Mouse (Mus musculus) pancreas, adult 10 weeks (tissue): ENCODE measurements around the gene Ttll4. TPM values are rescaled to one million over a fixed set of nuclear protein-coding genes. Genes with fewer than 3 reads are reported as not detected.

ENCODE experiments used
- polyA plus RNA-seq: library from polyadenylated mRNA; stranded (reverse); fragments of 350-450 nt; fragmentation: Illumina TruSeq; extraction: RNeasy Lipid Tissue Mini Kit (QIAGEN cat#74804); gene quantifications from one replicate; pipeline ENCODE4 v1.2.3, GENCODE M21; 2015; ENCODE audit warnings: low read depth, low replicate concordance; ENCODE audit not compliant: insufficient read depth

The Ttll4 gene
- polyA plus RNA-seq = 6.9 TPM

GRCm38 (mm10) chr1:74661448-74662195 lies at the start of gene Ttll4:
Ttll4 (plus strand) TSS chr1:74661745.

DNA sequence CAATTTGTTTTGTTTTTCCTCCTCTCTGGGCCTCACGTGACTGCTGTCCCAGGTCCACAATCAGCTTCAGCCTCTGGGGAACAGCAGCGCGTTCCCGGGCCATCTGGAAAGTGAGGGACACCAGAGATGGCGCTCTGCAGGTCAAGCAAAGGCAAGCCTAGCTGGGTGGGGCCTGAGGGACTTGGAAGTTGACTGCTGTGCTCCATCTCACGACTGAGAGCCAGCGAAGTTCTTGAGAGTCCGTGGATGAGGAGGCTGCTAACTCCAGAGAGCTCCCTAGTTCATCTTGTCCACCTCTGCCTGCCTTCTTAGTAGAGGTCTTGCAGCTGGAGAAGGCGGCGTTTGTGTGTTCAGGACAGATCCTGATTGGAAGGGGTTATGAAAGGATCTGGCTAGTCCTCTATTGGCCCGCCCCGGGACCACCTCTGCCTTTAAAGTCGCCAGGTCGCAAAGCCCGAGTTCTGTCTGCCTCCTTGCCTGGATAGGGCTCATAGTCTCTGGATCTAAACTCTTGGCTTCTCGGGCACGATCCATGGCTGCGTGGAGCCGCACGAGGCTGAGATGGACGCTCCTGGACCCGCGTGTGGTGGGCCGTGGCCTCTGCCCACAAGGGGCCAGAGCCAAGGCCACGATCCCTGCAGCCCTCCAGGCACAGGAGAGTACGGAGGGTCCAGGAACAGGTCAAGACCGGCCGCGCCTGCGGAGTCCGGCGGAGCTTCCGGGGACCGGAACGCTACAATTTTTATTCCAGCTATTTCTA lies 51.7 kb downstream of the Ttll4 start, which contains the start of gene Cyp27a1:
Gene Cyp27a1 (plus strand): TSS at position 476 of the 760 bp plus-strand sequence.

DNA sequence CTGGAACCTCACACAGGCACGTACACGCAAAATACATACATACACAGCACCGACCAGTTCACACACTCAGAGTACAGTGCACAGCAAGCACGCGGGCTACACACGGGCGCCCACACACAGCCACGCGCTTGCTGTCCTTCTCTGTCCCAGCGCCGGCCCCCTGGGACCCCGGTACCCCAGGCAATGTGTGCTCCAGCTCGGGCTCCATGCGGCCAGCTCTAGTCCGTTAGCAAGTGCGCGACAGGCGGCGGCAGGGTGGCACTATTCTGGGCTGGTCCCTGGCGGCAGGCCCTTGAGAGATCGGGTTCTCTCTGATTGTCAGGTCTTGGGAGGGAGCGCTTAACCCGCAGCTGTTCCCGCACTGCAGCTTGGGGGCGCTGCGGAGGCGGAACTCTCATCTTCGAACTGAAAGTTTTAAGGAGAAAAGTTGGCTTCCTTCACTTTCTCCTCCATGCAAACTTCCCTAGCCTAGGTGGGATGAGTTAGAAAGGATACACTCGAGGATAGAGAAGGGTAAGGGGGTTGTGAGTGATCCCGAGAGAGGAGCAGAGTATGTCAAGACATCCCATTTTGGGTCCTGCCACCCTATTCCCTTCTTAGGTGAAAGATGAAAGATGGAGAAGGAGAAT lies 87.2 kb downstream of the Ttll4 start, which contains the start of gene Prkag3:
Gene Prkag3 (minus strand): TSS at position 579 of the 629 bp plus-strand sequence.

Other genes starting within 250 kb of the Ttll4 start
- 3.5 TPM for gene Cnot9, start 155.7 kb upstream of the Ttll4 start, polyA plus RNA-seq
- gene Plcd4, start 118.9 kb upstream of the Ttll4 start, polyA plus RNA-seq = not detected
- 1.4 TPM for gene Usp37, start 117.5 kb upstream of the Ttll4 start, polyA plus RNA-seq
- gene Zfp142, start 73.5 kb upstream of the Ttll4 start, polyA plus RNA-seq = 3.1 TPM
- gene Bcs1l, start 73.5 kb upstream of the Ttll4 start, polyA plus RNA-seq = 3.8 TPM
- 30.5 TPM for gene Rnf25, start 60.3 kb upstream of the Ttll4 start, polyA plus RNA-seq
- gene Stk36, start 60.3 kb upstream of the Ttll4 start, polyA plus RNA-seq = 1.3 TPM
- 17.1 TPM for gene Cyp27a1, start 51.8 kb downstream of the Ttll4 start, polyA plus RNA-seq
- not detected for gene Prkag3, start 87.5 kb downstream of the Ttll4 start, polyA plus RNA-seq
- gene Wnt6, start 110.1 kb downstream of the Ttll4 start, polyA plus RNA-seq = 0.41 TPM
- not detected for gene Wnt10a, start 129.8 kb downstream of the Ttll4 start, polyA plus RNA-seq
- 0.76 TPM for gene Cdk5r2, start 193.2 kb downstream of the Ttll4 start, polyA plus RNA-seq
- gene Fev, start 223.7 kb downstream of the Ttll4 start, polyA plus RNA-seq = 0.76 TPM
- 2.2 TPM for gene Cryba2, start 231.4 kb downstream of the Ttll4 start, polyA plus RNA-seq